Mouse (Mus musculus) embryonic stem cell, embryonic (primary cell): ENCODE measurements around the gene Unc80.

Experiments
- CTCF ChIA-PET, 4 experiments: fragments of 300-600 bp in 2 of 4; fragments of 350-600 bp in 2 of 4; sonication (Branson Sonifier 250); formaldehyde crosslinking; loops; one replicate each; lab custom pipeline; 2022; ENCODE audit warnings: inconsistent platforms in 2 of 4; lab: Charles Lee
- POLR2A ChIA-PET, 4 experiments: fragments of 300-600 bp in 2 of 4; fragments of 350-600 bp in 2 of 4; sonication (Branson Sonifier 250); formaldehyde crosslinking; loops; one replicate each; lab custom pipeline; 2022; ENCODE audit warnings: antibody characterized with exemption in 4 of 4, inconsistent platforms in 1 of 4; lab: Charles Lee

Gene Unc80

GRCm38 (mm10) chr1:66569736-66570135 is 101.6 kb downstream of the Unc80 start:
- ChIA-PET CTCF (no interaction called here), POLR2A (no interaction called here)

DNA sequence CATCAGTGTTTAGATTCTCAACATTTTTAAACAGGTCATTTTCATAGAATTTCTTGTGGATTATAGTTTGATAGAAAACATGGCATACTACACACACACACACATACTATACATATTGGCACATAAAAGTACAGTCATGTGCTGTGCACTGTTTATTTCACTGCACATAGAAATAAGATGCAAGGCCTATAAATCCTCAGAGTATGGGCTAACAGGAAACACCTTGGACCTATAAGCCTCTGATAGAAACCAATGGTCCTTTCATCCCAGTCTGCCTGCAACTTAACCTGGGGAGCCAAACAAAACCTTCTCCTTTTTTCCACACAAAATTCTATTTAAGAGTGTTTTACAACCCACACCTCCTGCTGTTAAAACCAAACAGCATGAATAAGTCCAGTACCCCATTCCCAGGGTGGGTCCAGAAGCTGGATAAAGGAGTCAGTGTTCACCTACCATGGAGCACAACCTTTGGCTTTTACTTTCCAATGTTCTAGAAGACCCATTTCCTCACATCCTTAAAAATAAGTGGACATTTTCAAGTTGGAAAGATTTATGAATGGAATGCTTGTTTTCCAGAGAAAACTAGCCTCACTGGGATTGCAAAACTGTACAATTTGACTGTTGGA is 129.1 kb downstream of the Unc80 start:
- CTCF ChIA-PET, result no interaction called here

GRCm38 (mm10) chr1:66608304-66608703 is 140.1 kb downstream of the Unc80 start:
- ChIA-PET POLR2A (no interaction called here), CTCF (no interaction called here)

More for the DNA sequence above, 129.1 kb downstream of the Unc80 start:
- POLR2A ChIA-PET, result no interaction called here

DNA sequence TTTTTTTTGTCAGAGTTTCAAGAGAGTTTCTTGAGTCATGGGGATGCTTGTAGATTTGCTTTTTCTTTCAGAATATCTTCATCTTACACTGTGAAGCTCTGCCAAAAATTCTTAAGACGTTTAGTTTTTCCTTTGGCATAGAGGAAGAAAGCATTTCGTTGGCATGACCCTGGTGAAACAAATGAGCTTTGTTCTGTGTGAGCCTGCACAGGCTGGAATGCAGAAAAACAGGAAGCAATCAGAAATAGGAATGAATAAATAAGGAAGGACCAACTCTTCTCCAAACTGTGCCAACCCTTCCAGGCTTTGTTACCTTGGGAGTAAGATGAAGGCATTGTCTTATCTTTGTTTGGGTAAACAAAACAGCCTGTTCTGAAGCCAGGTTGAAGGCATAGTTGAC is 149.0 kb downstream of the Unc80 start:
- ChIA-PET CTCF (no interaction called here), POLR2A (no interaction called here)

DNA sequence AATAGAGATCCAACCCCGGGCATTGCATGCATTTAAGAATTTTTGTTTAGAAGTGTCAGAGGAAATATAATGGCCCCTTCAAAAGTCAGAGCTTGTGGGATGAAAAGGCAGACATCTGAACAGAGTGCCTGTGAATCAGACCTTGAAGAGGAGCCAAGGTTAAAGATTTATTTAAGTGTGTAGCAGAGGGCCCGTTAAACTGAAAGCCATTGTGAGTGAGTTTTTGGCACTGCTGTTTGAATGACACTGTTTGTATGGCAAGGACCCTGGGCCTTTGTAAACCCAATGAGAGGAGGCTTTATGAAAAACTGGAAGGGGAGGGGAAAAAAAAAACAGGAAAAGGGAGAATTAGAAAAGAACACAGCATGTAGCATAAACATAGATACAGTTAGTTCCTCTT is 170.0 kb downstream of the Unc80 start:
- POLR2A ChIA-PET, result no interaction called here
- CTCF ChIA-PET, result no interaction called here

GRCm38 (mm10) chr1:66646894-66647293 is 178.7 kb downstream of the Unc80 start:
- POLR2A ChIA-PET, result interaction anchor here in 1 of 4 experiments (0.6 kb wide), 1 partner anchor 192 kb away, joined by 3 read pairs; no protein-coding TSS in a partner anchor
- CTCF ChIA-PET, result no interaction called here

DNA sequence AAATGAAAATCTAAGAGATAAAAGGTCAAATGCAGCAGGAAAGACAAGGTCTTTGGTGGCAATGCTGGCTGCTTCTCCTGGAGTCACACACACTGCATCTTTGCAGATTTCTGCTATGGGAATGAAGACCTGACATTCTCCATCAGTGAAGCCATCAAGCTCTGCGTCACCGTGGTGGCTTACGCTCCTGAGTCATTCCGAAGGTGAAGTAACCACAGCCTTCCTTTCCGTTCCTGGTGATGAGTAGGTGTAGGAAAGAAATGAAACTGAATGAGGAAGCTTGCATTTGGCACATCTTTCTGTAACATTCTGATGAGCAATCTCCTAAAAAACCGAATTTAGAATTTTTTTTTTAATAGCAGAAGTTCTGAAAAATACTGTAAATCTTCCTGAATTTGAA is 181.4 kb downstream of the Unc80 start:
- CTCF ChIA-PET, result no interaction called here
- POLR2A ChIA-PET, result no interaction called here

DNA sequence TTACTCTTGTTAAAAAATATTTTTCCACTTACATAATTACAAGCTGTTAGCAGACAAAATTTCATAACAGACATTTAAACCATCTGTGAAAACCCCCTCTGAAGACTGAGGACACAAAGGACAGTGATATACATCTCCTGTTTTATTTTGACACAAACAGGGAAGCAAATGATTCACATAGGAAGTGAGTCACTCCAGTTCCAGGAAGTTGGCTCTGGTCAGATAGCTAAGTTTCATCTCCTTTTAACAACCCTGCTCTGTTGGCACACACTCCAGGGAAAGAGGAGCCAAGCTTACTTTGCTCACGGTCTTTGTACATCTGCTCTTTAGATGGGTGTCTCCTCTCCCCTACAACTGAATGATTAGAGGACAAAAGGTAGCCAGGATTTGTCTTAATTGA is 181.8 kb downstream of the Unc80 start:
- ChIA-PET POLR2A (no interaction called here), CTCF (no interaction called here)

GRCm38 (mm10) chr1:66655119-66655746 is 187.1 kb downstream of the Unc80 start:
- ChIA-PET CTCF (interaction anchor here in 1 of 4 experiments (0.6 kb wide), 1 partner anchor 550 kb away, joined by 3 read pairs; no protein-coding TSS in a partner anchor), POLR2A (no interaction called here)

GRCm38 (mm10) chr1:66655747-66656119 is 187.6 kb downstream of the Unc80 start:
- POLR2A ChIA-PET, result no interaction called here
- CTCF ChIA-PET, result no interaction called here

DNA sequence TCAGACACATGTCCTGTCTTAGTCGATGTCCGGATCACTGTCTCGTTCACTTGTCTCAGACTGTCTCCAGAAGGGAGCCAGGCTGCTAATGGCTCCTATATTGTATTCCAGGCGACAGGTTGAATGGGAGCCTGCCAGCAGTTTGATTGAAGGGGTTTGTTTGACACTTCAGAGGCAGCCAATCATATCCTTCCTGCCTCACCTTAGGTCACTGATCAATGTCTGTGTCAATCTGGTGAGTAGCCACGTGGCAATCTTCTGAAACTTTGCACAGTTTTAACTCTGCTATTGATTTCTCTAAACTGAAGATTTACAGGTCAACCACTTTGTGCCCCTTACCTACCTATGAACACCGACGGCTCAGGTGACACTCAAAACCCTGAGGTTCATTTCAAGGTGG is 203.3 kb downstream of the Unc80 start:
- ChIA-PET POLR2A (no interaction called here), CTCF (no interaction called here)

DNA sequence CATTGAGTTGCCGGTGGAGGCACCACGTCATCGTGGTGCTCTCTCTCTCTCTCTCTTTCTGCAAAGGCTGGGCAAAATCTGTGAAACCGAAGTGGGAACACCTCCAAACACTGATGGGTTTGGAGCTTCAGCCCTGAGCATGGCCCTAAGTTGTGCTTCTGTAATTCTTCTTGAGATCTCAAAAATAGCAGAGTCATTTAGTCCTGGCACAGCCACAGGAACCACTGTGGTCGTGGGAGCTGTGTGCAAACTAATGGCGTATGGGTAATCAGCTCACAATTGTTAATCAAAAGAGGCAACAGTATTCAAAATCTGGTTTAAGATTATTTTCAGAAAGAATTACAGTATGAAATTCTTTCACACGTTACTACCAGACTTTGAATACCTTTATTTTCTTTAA is 204.6 kb downstream of the Unc80 start:
- CTCF ChIA-PET, result no interaction called here
- POLR2A ChIA-PET, result interaction anchor here in 1 of 4 experiments (1.0 kb wide), 1 partner anchor 28 kb away, joined by 3 read pairs; the partner anchor contains the start of gene Rpe

DNA sequence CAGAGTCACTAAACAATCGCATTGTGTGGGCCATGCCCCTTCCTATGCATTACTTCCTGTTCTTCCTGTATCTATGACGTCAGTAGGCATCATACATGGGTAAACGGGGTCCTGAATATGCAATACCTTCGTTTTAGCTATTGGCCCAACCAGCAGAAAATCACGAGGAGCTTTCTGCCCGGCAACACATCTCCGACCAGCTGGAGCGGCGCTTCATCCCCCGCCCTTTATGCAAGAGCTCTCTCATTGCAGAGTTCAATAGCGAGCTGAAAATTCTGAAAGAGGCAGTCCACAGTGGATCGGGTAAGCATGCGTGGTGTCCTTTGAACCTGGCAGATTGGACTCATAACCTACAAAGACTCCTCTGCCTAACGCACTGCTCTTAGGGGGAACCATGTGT is 209.8 kb downstream of the Unc80 start:
- CTCF ChIA-PET, result no interaction called here
- POLR2A ChIA-PET, result interaction anchor here in 1 of 4 experiments (1.1 to 2.2 kb wide), 4 partner anchors 11 to 140 kb away, joined by 3 to 11 read pairs (median 6); partner anchors contain the start of genes Kansl1l and Rpe

GRCm38 (mm10) chr1:66678662-66679061 is 210.5 kb downstream of the Unc80 start:
- POLR2A ChIA-PET, result interaction anchor here in 2 of 4 experiments (0.6 to 2.2 kb wide), 5 partner anchors 10 to 139 kb away, joined by 3 to 11 read pairs (median 3); partner anchors contain the start of genes Kansl1l (in 1 of the 2) and Rpe (in 1 of the 2)
- CTCF ChIA-PET, result interaction anchor here in 1 of 4 experiments (0.9 kb wide), 1 partner anchor 160 kb away, joined by 3 read pairs; no protein-coding TSS in a partner anchor

DNA sequence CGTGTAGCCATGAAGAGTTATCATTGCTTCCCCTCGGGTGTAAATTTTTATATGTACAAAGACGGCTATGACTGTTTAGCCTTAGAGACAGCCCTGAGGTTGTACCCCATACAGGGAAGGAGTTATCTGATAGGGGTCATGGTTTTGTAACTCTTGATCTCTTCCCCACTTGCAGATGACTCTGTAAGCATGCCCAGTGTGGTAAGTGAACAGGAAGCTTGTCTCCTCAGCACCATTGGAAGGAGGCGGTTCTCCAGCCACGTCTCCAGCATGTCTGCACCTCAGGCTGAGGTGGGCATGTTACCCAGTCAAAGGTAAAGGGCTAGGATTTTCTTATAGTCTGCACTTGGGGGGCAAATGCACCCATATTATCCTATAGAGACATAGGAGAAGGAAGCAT is 214.8 kb downstream of the Unc80 start:
- ChIA-PET POLR2A (interaction anchor here in 2 of 4 experiments (0.7 to 2.3 kb wide), 3 partner anchors 10 to 319 kb away, joined by 3 to 7 read pairs (median 4); partner anchors contain the start of gene Rpe (in 1 of the 2)), CTCF (no interaction called here)

- ChIA-PET CTCF (no interaction called here), POLR2A (interaction anchor here in 3 of 4 experiments (0.6 to 3.5 kb wide), 6 partner anchors 8 to 25 kb away, joined by 3 to 14 read pairs (median 6); partner anchors contain the start of gene Rpe (in 3 of the 3))
Observed at GRCm38 (mm10) chr1:66691772-66692171, 223.6 kb downstream of the Unc80 start.

GRCm38 (mm10) chr1:66692308-66692707 is 224.1 kb downstream of the Unc80 start:
- ChIA-PET POLR2A (interaction anchor here in 2 of 4 experiments (0.7 to 4.8 kb wide), 7 partner anchors 8 to 125 kb away, joined by 3 to 21 read pairs (median 8); partner anchors contain the start of genes Rpe (in 2 of the 2) and Kansl1l (in 1 of the 2)), CTCF (no interaction called here)

- POLR2A ChIA-PET, result interaction anchor here in 2 of 4 experiments (1.0 to 4.8 kb wide), 11 partner anchors 7 to 124 kb away, joined by 3 to 21 read pairs (median 7); partner anchors contain the start of genes Rpe (in 2 of the 2) and Kansl1l (in 1 of the 2)
- CTCF ChIA-PET, result interaction anchor here in 1 of 4 experiments (0.6 kb wide), 1 partner anchor 91 kb away, joined by 4 read pairs; no protein-coding TSS in a partner anchor
Observed at GRCm38 (mm10) chr1:66692780-66693392, 224.7 kb downstream of the Unc80 start.

DNA sequence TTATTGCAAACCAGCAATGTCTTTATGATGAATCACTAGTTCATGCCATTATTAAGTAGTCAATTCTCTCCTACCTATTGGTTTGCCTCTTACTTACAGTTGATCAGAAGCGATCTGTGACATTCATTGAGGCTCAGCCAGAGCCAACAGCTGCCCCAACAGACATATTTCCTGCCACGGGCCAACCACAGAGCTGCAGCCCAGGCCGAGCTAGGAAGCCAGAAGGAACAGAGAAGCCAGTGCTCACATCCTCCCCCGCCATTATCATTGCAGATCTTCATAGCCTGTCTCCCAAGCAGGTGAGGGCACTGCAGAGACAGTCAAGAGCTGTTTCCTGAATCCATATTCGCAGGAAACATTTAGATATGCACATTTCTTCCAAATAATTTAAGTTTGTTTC is 226.1 kb downstream of the Unc80 start:
- POLR2A ChIA-PET, result interaction anchor here in 1 of 4 experiments (1.0 to 4.8 kb wide), 7 partner anchors 9 to 148 kb away, joined by 3 to 21 read pairs (median 7); partner anchors contain the start of gene Kansl1l
- CTCF ChIA-PET, result no interaction called here
